Mouse (Mus musculus) kidney, embryonic 15.5 days (tissue): Measurements from ENCODE around the gene Wdr1. TPM values are rescaled to one million over a fixed set of nuclear protein-coding genes. Genes with fewer than 3 reads are reported as not detected.

ENCODE experiments used
- ATAC-seq: fragments of 200-750 bp; cut with Nextera tagmentation; replicated peaks from 2 replicates; pipeline ENCODE4 v1.8.0; 2017; ENCODE audit warnings: moderate TSS enrichment; ENCODE audit not compliant: low FRiP score
- H3K27ac ChIP-seq: fragments of 300-500 bp; sonication (generic); 2 replicates; pipeline ENCODE4 v1.5.1; 2015; ENCODE audit warnings: mild to moderate bottlenecking, inconsistent platforms
- H3K27me3 ChIP-seq: fragments of 300-500 bp; sonication (generic); 2 replicates; pipeline ENCODE4 v1.6.1; 2015; ENCODE audit warnings: inconsistent platforms
- H3K36me3 ChIP-seq: fragments of 300-500 bp; sonication (generic); 2 replicates; pipeline ENCODE4 v1.6.1; 2015; ENCODE audit warnings: inconsistent platforms
- H3K4me1 ChIP-seq: fragments of 300-500 bp; sonication (generic); 2 replicates; pipeline ENCODE4 v1.6.1; 2015; ENCODE audit warnings: inconsistent platforms
- H3K4me2 ChIP-seq: fragments of 300-500 bp; sonication (generic); 2 replicates; pipeline ENCODE4 v1.6.1; 2015; ENCODE audit warnings: moderate library complexity, mild to moderate bottlenecking, inconsistent platforms
- H3K4me3 ChIP-seq: fragments of 300-500 bp; sonication (generic); replicated peaks from 2 replicates; pipeline ENCODE4 v1.5.1; 2015; ENCODE audit warnings: mild to moderate bottlenecking, inconsistent platforms
- H3K9ac ChIP-seq: fragments of 300-500 bp; sonication (generic); 2 replicates; pipeline ENCODE4 v1.6.1; 2015; ENCODE audit warnings: mild to moderate bottlenecking, inconsistent platforms
- H3K9me3 ChIP-seq: fragments of 300-500 bp; sonication (generic); replicated peaks from 2 replicates; pipeline ENCODE4 v1.6.1; 2016; ENCODE audit warnings: inconsistent platforms
- WGBS: fragments of 180-500 bp; shearing (Covaris S2); methylation state at CpG from one replicate; pipeline ENCODE4 v1.1.7; 2015; ENCODE audit warnings: mixed read lengths; 5-methylcytosine and 5-hydroxymethylcytosine counted together
- polyA plus RNA-seq: library from polyadenylated mRNA; unstranded; fragments of >200 nt; fragmentation: Nextera tagmentation; extraction: Ambion mirVana; gene quantifications from 2 replicates; pipeline ENCODE4 v1.2.1, GENCODE M21; 2015

Wdr1 gene
- polyA plus RNA-seq, 1 experiment from 2014 or later, result 206 TPM

DNA sequence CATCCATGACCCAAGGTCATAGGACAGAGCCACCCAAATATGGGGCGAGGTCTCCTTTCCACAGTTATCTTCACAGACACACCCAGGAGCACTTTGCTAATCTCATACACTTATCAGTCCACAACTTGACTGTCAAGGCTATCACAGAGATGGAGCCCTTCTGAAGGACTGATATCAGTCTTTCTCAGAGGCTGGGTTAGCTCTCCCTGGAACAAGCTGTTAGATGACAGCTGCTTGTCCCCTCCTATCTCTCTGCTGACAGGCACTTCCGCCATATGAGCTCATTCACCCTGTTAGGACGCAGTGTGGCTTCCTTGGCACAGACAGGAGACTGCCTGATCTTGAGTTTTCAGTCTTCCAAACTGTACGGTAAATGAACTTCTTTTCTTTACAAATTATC lies 53.5 kb downstream of the Wdr1 start:
- whole genome bisulfite sequencing, result 87% methylated on average over 4 of the region's 4 CpGs
- Histone ChIP-seq H3K27me3 (no peaks in the 10 kb centered on the region), H3K9ac (no peak overlapping the region), H3K27ac (no peak overlapping the region), H3K4me1 (0 out of 2 replicates have a peak, but pooled peaks cover 7% of the 10 kb centered on the region), H3K9me3 (no peaks in the 10 kb centered on the region), H3K4me3 (no peak overlapping the region), H3K4me2 (no peak overlapping the region), H3K36me3 (no peaks in the 10 kb centered on the region)
- ATAC-seq, result no peak; the same call in 1 of the 2 replicates

- no peak overlapping the region for H3K4me2 ChIP-seq
- no peaks in the 10 kb centered on the region for H3K27me3 ChIP-seq
- H3K36me3 ChIP-seq, result no peaks in the 10 kb centered on the region
- no peak for ATAC-seq
- H3K27ac ChIP-seq, result peak overlapping the region; percentile 56
- WGBS, result 68% methylated on average over 3 of the region's 3 CpGs
- no peaks in the 10 kb centered on the region for H3K9me3 ChIP-seq
- no peak overlapping the region for H3K4me3 ChIP-seq
- peaks cover 14% of the 10 kb centered on the region; the same call in 1 of the 2 replicates for H3K4me1 ChIP-seq
- H3K9ac ChIP-seq, result no peak overlapping the region
These were observed 57.6 kb downstream of the Wdr1 start for GRCm38 (mm10) chr5:38505435-38505765.

GRCm38 (mm10) chr5:38504747-38505434 lies 58.1 kb downstream of the Wdr1 start:
- no peak for ATAC-seq

GRCm38 (mm10) chr5:38504116-38504515 lies 58.9 kb downstream of the Wdr1 start:
- H3K9me3 ChIP-seq, result no peaks in the 10 kb centered on the region
- H3K4me3 ChIP-seq, result no peak overlapping the region
- no peak for ATAC-seq
- WGBS, result 92% methylated on average over 1 of the region's 1 CpGs
- H3K9ac ChIP-seq, result no peak overlapping the region
- H3K4me1 ChIP-seq, result peaks cover 14% of the 10 kb centered on the region; the same call in 1 of the 2 replicates
- H3K36me3 ChIP-seq, result no peaks in the 10 kb centered on the region
- no peak overlapping the region for H3K27ac ChIP-seq
- no peaks in the 10 kb centered on the region for H3K27me3 ChIP-seq
- no peak overlapping the region for H3K4me2 ChIP-seq

More at GRCm38 (mm10) chr5:38504747-38505434, 58.1 kb downstream of the Wdr1 start:
- Histone ChIP-seq H3K4me3 (no peak overlapping the region), H3K4me2 (no peak overlapping the region), H3K36me3 (no peaks in the 10 kb centered on the region), H3K9me3 (no peaks in the 10 kb centered on the region), H3K27ac (peak overlapping the region; percentile 56), H3K27me3 (no peaks in the 10 kb centered on the region), H3K9ac (no peak overlapping the region), H3K4me1 (peaks cover 14% of the 10 kb centered on the region; the same call in 1 of the 2 replicates)
- WGBS, result 53% methylated on average over 6 of the region's 6 CpGs

GRCm38 (mm10) chr5:38502992-38503391 lies 60.0 kb downstream of the Wdr1 start, which contains the start of gene Slc2a9:
Gene Slc2a9 (minus strand): TSS chr5:38503143.
- Histone ChIP-seq H3K4me1 (peaks cover 14% of the 10 kb centered on the region; the same call in 1 of the 2 replicates), H3K27me3 (no peaks in the 10 kb centered on the region), H3K9ac (no peak within 1 kb of the TSS), H3K36me3 (no peaks in the 10 kb centered on the region), H3K4me2 (no peak within 1 kb of the TSS), H3K4me3 (no peak within 1 kb of the TSS), H3K9me3 (no peaks in the 10 kb centered on the region), H3K27ac (no peak within 1 kb of the TSS)
- WGBS, result 90% methylated on average over 4 of the region's 4 CpGs
- ATAC-seq, result no peak

DNA sequence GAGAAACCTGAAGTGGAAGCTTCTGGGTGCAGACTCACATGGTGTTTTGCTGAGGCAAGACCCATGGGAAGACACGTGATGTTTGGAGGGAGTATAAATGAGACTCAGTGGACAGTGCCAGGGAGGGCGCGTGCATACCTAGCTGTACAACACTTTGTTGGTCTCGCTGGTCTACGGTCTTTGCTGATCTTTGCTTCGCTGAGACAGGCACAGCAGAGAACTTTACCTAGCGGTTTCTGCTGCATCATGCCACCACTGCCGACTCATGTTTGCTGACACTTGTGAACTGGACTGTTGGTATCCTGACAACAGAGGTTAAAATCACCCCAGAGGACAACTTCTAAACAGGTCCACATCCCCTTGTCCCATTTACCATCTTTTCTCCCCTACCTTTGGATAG lies 63.0 kb downstream of the Wdr1 start:
- Histone ChIP-seq H3K4me2 (no peak overlapping the region), H3K27me3 (no peaks in the 10 kb centered on the region), H3K4me1 (peaks cover 9% of the 10 kb centered on the region; the same call in 1 of the 2 replicates), H3K9me3 (no peaks in the 10 kb centered on the region), H3K9ac (no peak overlapping the region), H3K36me3 (no peaks in the 10 kb centered on the region), H3K4me3 (no peak overlapping the region), H3K27ac (no peak overlapping the region)
- 88% methylated on average over 8 of the region's 8 CpGs for WGBS
- no peak for ATAC-seq

GRCm38 (mm10) chr5:38499316-38499811 lies 63.7 kb downstream of the Wdr1 start:
- Histone ChIP-seq H3K9me3 (no peaks in the 10 kb centered on the region), H3K4me2 (no peak overlapping the region), H3K4me3 (no peak overlapping the region), H3K36me3 (no peaks in the 10 kb centered on the region), H3K27me3 (no peaks in the 10 kb centered on the region), H3K4me1 (peaks cover 5% of the 10 kb centered on the region; the same call in 1 of the 2 replicates), H3K27ac (0 out of 2 replicates have a peak overlapping the region, but pooled peaks have one; percentile 13), H3K9ac (no peak overlapping the region)
- peak; percentile 50; the same call in 1 of the 2 replicates for ATAC-seq
- WGBS, result 78% methylated on average over 7 of the region's 7 CpGs

GRCm38 (mm10) chr5:38498479-38498878 lies 64.5 kb downstream of the Wdr1 start:
- WGBS, result 60% methylated on average over 5 of the region's 5 CpGs

DNA sequence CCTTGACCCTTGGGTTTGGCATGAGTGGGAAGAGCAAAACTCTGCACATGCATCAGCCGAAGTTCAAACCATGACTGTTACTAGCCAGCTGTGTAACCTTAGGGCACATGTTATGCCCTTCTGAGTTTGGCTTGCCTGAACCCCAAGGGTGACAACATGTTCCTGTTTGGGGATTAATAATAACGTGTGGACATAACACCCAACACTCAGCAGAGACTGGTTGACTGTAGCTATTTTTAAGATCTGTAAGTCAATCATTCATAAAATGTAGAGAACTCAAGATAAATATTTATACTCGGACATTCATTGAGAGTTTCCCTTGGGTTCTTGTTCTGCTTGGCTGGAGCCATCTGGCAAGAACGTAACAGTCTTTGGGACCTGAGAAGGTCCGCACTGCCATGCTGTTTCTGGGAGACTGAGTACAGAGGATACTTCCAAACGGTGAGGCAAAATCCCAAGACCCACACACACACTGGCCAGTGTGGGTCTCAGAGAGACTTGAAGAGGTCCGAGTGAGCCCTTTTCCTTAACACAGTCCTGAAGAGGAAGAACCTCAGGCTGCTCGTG lies 66.4 kb downstream of the Wdr1 start:
- no peaks in the 10 kb centered on the region for H3K27me3 ChIP-seq
- no peak overlapping the region for H3K9ac ChIP-seq
- H3K36me3 ChIP-seq, result no peaks in the 10 kb centered on the region
- WGBS, result 70% methylated on average over 8 of the region's 8 CpGs
- no peaks in the 10 kb centered on the region for H3K4me1 ChIP-seq
- no peaks in the 10 kb centered on the region for H3K9me3 ChIP-seq
- no peak overlapping the region for H3K4me3 ChIP-seq
- no peak for ATAC-seq
- no peak overlapping the region for H3K4me2 ChIP-seq
- H3K27ac ChIP-seq, result no peak overlapping the region

More at GRCm38 (mm10) chr5:38498479-38498878, 64.5 kb downstream of the Wdr1 start:
- no peak for ATAC-seq
- H3K9ac ChIP-seq, result no peak overlapping the region
- no peaks in the 10 kb centered on the region for H3K27me3 ChIP-seq
- no peak overlapping the region for H3K4me2 ChIP-seq
- no peaks in the 10 kb centered on the region for H3K4me1 ChIP-seq
- no peak overlapping the region for H3K4me3 ChIP-seq
- H3K36me3 ChIP-seq, result no peaks in the 10 kb centered on the region
- H3K9me3 ChIP-seq, result no peaks in the 10 kb centered on the region
- H3K27ac ChIP-seq, result 0 out of 2 replicates have a peak overlapping the region, but pooled peaks have one; percentile 4

GRCm38 (mm10) chr5:38493890-38494289 lies 69.1 kb downstream of the Wdr1 start:
- Histone ChIP-seq H3K4me1 (no peaks in the 10 kb centered on the region), H3K9ac (no peak overlapping the region), H3K27me3 (no peaks in the 10 kb centered on the region), H3K4me3 (no peak overlapping the region), H3K36me3 (no peaks in the 10 kb centered on the region), H3K9me3 (no peaks in the 10 kb centered on the region), H3K27ac (no peak overlapping the region), H3K4me2 (no peak overlapping the region)
- ATAC-seq, result no peak
- 87% methylated on average over 6 of the region's 6 CpGs for WGBS

GRCm38 (mm10) chr5:38491763-38492162 lies 71.3 kb downstream of the Wdr1 start:
- Histone ChIP-seq H3K9ac (no peak overlapping the region), H3K27ac (no peak overlapping the region), H3K27me3 (no peaks in the 10 kb centered on the region), H3K4me2 (no peak overlapping the region), H3K36me3 (no peaks in the 10 kb centered on the region), H3K4me3 (no peak overlapping the region), H3K9me3 (no peaks in the 10 kb centered on the region), H3K4me1 (no peaks in the 10 kb centered on the region)
- no peak for ATAC-seq
- WGBS, result 75% methylated on average over 8 of the region's 8 CpGs

DNA sequence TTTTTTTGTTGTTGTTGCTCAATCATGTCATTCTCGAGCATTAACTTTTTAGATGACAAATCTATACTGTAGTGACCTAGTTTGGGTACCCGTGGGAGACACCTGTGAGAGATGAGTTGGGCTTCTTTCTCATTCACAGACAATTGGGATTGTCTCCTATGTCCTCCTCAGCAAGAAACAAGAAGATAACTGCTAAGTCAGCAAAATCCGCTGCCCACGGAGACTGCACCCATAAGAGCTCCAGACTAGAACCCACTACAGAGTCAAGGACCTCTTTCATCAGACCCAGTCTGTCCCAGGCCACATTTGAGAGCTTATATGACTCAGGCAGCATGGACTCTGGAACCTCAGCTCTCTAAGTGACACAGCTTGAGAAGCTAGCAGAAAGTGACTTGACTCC lies 73.3 kb downstream of the Wdr1 start:
- Histone ChIP-seq H3K4me2 (no peak overlapping the region), H3K9ac (no peak overlapping the region), H3K36me3 (no peaks in the 10 kb centered on the region), H3K4me1 (no peaks in the 10 kb centered on the region), H3K27ac (no peak overlapping the region), H3K27me3 (no peaks in the 10 kb centered on the region), H3K4me3 (no peak overlapping the region), H3K9me3 (no peaks in the 10 kb centered on the region)
- WGBS, result 89% methylated on average over 4 of the region's 4 CpGs
- ATAC-seq, result no peak
